Mouse (Mus musculus) lung, postnatal 0 days (tissue): ENCODE measurements around the gene Lpp.

Experiments
- CTCF ChIP-seq: IDR thresholded peaks from 2 replicates; pipeline ENCODE4 v1.5.1; 2016; ENCODE audit warnings: antibody characterized with exemption, mild to moderate bottlenecking
- EP300 ChIP-seq: IDR thresholded peaks from 2 replicates; pipeline ENCODE4 v1.6.1; 2016; ENCODE audit warnings: antibody characterized with exemption, mild to moderate bottlenecking, control low read depth

GRCm38 (mm10) chr16:24874235-24874634, 480.9 kb downstream of the Lpp start:
- TF ChIP-seq CTCF, result peak; percentile 62
- TF ChIP-seq EP300, result peak; percentile 33; the same call in 1 of the 2 replicates
